Mouse (Mus musculus): ENCODE measurements around the gene Hist1h2bg.
A peak's percentile ranks its signal among the peaks of the same experiment; 100 is the strongest.

Gene Hist1h2bg

DNA sequence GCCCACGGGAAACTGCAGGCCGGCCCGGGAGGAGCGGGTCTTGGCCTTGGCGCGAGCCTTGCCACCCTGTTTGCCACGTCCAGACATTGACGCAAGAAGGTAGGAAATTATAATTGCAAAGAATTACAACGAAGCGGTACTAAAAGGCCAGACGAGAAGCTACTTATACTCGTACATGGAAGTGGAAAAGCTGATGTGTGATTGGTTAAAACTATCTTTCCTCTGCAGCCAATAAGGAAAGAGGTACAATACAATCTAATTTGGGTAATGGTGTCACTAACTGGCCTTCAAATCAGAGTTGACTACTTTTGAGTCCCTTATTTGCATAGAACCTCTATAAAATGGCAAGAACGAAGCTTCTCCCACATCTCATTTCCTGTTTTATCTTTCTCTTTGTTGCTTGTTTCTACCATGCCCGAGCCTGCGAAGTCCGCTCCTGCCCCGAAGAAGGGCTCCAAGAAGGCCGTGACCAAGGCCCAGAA lies at the start of gene Hist1h2bg, which contains the start of gene Hist1h2ae:
Gene Hist1h2bg (plus strand): TSS at position 375 of the 482 bp plus-strand sequence.
Gene Hist1h2ae (minus strand): TSS at position 199 of the 482 bp plus-strand sequence.
- no peak for DNase-seq (ENCODE audit: low read depth)

DNA sequence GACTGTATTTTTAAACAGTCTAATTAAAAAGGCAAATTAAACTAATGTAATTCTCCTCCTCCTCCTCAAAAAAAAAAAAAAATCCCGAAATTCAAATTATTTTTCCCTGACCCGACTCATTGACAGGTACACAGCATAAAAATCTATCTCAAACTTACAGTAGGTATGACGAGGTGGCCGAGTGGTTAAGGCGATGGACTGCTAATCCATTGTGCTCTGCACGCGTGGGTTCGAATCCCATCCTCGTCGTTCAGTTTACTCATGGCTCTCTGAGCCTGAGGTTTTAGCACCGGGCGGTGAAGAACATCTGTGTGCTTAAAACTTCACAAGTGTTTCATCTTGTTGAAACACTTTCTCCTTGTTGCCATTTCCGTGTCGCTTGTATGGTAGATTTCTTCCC lies 49.5 kb upstream of the Hist1h2bg start:
- no peak for DNase-seq (ENCODE audit: low read depth)

DNA sequence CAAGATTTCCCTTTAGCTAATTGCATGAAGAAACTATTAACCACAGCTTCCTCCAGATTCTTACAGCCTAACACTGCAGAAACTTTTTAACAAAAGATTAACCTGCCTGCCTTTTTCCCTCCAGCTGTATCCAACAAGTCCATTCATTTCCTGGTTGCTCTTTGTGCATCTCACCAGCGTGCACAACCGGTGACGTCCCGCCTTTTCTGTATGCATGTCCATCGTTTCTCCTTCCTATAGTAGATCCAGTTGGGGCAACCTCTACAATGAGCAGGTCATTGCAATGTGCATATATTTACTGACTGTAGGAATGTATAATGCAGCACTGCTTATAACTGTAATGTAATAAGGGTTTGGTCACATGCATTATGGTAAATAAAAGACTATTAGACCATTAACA lies 47.2 kb upstream of the Hist1h2bg start:
- no peak for DNase-seq (ENCODE audit: low read depth)

DNA sequence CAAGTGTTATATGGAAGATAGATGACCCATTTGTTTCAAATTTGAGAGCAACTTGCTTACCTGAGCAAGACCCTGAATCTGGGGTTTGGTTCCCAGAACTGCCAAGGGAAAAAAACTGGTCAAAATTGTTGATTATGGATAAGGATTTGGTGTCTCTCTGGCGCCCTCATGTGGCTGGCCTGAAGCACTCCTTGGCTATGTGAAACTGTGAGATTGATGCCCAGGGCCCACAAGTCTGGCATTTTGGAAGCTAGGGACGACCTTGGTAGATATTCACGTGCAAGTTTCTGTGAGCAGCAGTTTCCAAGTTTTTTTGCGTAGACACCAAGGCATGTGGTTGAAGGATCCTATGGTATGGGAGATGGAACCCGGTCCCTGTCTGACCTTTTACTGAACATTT lies 46.5 kb upstream of the Hist1h2bg start:
- no peak for DNase-seq (ENCODE audit: low read depth)

DNA sequence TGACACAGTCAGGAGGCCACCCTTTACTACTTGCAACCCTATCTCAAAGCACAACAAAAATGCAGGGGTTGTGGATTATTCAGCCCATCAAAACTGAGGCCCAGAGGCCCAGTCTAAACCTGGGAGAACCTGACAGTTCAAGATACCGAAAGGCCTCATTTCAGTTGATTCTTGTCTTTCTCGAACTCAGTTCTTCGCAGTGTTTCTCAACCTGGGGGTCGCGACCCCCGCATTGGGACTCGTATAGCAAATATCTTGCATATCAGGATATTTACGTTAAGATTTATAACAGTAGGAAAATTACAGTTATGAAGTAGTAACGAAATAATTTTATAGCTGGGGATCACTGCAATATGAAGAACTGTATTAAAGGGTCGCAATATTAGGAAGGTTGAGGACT lies 45.3 kb upstream of the Hist1h2bg start:
- DNase-seq (ENCODE audit: low read depth) = no peak

DNA sequence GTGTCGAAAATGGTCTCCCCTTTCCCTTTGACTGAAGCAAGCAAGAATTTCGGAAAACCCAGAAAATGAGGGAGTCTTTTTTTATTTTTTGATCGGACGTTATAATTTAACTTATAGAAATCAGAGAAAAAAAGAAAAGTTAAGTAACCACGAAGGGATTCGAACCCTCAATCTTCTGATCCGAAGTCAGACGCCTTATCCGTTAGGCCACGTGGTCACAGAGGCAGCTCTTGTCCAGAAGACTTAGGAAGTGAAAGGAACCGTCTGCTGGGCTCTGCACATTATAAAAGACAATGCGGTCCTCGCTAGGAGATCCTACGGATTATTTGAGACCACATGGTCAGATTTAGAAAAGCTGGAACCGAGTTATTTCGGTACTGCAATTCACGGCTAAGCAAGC lies 44.9 kb upstream of the Hist1h2bg start:
- DNase-seq (ENCODE audit: low read depth) = no peak

DNA sequence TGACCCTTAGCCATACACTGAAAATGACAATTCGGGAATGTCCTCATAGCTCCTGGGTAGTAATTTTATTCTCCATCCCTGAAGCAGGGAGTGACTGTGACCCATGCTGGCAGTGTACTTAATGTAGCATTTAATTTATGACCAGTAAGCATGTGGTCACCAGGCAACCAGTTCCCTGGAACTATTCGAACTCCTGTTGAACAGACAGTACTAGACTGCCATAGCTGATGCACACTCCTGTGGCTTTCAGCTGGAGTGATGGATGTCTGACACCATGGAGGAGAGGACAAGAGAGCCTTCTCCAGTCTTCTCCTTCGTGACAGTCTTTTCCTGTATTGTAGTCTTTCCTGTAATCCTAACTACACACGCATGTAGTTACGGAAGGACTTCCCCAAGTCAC lies 42.2 kb upstream of the Hist1h2bg start:
- DNase-seq (ENCODE audit: low read depth) = no peak

DNA sequence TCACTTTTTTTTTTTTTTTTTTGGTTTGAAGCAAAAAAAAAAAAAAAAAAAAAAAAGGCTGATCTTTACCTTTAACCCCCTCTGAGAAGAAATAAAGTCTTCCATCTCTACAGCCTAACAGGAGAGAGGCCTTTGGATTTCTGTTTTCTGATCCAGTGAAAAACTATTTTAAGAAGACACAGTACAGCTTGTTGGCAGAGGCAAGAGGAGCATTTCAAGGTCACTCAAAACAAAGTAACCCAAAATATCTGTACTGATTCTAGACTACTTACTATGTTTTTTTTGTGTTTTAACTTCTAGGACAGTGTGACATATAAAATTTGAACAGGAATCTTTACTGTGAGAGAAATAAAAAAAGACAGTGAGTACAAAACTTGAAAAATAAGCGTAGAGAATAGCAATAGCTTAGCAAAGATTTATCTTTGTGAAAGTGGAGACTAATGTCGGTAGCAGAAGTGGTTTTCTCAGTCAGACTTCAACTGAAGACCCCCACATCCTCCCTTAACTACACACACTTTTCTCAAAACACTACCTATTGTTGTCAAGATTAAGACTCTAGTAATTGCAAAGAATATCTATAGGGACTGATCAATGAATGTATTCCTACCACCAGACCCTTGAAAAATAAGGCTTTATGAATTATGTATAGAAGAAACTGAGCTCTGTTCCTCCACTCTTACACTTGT lies 41.6 kb upstream of the Hist1h2bg start:
- DNase-seq (ENCODE audit: low read depth) = no peak

DNA sequence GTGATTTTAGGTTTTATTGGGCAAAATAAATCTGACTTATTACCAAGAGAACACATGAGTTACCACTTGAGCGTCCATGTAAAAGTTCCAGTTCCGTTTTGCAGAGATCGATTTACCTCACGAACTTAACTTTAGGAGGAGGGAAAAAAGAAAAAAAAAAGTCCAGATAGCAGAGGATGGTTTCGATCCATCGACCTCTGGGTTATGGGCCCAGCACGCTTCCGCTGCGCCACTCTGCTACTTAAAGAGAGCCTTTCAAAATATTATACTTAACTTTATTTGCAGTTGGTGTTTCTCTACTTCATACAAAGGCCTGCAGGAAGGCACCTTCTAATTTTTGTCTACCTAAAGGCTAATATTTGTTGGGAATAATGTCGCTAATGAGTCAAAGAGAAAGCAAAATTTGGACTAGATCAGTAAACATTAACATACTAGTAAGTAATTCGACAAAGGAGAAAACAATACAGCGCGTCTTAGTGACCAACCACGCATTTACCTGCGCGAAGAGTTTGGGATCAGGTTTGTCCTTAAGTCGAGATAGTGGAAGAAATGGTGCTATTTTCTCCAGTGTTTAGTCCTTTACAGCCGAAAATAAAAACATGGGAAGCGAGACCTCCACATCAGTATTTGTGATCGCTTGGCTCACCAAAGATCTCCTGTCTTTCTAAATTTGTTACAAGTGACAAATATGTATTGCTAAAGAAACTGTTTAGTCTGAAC lies 40.9 kb upstream of the Hist1h2bg start:
- no peak for DNase-seq (ENCODE audit: low read depth)

DNA sequence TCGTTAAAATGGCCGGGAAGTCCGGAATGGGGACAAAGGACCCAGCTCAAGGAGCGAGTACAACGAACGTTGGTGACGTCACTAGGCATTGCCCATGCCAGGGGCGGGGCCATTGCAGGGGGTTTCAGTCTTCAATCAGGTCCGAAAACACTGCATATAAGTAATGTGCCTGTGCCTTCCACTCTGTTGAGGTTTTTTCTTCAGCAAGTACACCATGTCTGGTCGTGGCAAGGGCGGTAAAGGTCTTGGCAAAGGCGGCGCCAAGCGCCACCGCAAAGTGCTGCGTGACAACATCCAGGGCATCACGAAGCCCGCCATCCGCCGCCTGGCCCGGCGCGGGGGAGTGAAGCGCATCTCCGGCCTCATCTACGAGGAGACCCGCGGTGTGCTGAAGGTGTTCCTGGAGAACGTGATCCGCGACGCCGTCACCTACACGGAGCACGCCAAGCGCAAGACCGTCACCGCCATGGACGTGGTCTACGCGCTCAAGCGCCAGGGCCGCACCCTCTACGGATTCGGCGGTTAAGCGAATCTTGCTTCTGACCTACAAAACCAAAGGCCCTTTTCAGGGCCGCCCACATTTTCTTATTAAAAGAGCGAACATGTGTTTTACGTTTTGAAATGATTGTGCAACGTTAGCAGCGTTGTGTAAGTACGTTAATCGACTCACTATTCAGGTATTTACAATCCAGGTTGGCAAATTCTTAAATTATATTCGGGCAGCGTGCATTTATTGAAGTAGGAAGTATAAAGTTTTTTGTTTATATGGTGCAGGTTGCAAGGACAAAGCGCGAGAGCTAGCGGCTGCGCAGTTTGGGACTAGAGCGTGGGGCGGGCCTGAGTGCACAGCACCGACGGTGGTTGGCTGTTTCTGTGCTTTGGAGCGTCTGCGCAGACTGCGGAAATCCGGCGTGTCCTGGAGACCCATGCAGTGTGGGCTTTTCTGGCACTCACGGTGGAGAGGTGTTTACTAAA lies 40.0 kb upstream of the Hist1h2bg start, which contains the start of gene Hist1h4h:
Gene Hist1h4h (plus strand): TSS at position 150 of the 975 bp plus-strand sequence.
- DNase-seq (ENCODE audit: low read depth) = peak; percentile 92

DNA sequence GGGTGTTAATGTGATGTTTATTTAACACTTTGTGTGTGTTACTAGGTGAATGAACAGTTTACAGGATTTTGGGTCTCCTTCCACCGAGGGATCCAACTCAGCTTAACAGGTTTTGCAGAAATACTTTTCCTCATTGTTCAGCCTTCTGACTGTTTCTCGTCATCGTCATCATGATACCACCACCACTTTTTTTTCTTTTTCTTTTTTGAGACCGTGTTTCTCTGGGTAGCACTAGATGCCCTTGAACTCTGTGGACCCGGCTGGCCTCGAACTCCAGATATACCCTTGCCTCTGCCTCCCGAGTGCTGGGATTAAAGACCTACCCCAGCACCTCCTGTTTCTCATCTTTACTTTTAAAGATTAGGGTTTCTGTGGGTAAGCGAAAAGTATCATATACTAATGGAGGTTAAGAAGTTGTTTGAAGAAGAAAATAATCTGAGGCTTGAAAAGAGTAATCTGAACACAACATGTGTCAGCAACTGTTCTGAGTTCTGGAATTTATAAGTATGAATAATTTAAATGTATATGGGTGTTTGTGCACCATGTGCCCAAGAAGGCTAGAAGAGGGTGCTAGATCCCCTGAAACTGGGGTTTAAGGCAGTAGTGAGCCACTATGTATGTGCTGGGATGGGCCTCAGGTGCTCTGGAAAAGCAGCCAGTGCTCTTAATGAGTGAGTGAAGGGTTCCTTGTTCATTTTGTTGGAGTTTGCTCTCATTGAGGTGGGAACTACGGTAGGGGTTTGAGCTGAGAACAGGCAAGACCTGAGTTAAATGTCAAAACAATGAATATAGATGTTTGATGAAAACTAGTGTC lies 38.7 kb upstream of the Hist1h2bg start:
- no peak for DNase-seq (ENCODE audit: low read depth)

DNA sequence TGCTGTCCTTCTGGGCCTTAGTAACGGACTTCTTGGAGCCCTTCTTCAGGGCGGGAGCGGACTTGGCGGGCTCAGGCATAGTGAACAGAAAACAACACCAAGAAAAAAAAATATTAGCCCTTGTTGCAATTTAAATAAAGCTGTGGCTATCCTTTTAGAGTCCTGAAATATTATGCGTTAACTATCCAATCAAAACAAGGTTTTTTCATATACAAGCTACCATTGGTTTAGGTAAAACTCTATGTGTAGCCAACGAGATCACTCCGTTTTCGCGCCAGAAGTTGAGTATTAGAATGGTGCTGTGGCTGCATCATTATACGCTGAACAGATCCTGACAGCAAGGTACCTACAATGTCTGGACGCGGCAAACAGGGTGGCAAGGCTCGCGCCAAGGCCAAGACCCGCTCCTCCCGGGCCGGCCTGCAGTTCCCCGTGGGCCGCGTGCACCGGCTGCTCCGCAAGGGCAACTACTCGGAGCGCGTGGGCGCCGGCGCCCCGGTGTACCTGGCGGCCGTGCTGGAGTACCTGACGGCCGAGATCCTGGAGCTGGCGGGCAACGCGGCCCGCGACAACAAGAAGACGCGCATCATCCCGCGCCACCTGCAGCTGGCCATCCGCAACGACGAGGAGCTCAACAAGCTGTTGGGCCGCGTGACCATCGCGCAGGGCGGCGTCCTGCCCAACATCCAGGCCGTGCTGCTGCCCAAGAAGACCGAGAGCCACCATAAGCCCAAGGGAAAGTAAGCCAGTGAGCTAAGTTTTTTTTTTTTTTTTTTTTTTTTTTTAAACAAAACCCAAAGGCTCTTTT lies 37.4 kb upstream of the Hist1h2bg start, which contains the start of gene Hist1h2af:
Gene Hist1h2af (plus strand): TSS at position 347 of the 808 bp plus-strand sequence.
- DNase-seq (ENCODE audit: low read depth) = peak; percentile 89

DNA sequence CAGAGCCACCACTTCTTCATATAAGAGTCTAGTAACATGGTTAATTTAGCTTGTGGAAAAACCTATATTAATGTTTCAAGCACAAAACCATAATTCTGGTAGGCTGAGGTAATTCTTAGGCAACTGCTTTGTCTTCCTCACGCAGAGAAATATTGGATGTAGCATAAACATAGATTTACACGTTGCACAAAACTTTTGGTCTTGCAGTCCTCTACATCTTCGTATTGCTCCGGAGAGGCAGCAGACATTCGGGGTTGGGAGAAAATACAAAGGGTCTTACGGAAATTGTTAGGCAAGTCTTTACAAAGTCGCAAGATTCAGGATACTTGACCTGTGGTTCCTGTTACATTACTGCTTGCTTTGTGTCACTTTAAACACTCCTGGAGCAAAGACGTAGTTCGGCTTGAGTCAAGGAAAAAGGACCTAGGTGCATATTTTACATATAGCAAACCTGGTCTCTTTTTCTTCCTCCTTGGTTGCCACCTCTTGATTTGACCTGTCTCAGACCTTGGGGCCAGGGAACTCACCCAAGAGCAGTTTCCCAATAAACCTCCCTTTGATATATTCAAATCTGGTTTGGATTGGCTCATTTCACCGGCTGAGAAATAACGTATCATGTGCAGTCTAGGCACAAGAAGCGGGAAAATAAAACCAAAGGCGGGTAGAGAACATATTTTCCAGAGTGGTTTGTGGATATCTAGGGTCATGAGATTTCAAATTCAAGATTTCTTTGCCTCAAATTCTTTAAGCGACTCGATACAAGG lies 36.6 kb upstream of the Hist1h2bg start:
- DNase-seq (ENCODE audit: low read depth) = no peak

DNA sequence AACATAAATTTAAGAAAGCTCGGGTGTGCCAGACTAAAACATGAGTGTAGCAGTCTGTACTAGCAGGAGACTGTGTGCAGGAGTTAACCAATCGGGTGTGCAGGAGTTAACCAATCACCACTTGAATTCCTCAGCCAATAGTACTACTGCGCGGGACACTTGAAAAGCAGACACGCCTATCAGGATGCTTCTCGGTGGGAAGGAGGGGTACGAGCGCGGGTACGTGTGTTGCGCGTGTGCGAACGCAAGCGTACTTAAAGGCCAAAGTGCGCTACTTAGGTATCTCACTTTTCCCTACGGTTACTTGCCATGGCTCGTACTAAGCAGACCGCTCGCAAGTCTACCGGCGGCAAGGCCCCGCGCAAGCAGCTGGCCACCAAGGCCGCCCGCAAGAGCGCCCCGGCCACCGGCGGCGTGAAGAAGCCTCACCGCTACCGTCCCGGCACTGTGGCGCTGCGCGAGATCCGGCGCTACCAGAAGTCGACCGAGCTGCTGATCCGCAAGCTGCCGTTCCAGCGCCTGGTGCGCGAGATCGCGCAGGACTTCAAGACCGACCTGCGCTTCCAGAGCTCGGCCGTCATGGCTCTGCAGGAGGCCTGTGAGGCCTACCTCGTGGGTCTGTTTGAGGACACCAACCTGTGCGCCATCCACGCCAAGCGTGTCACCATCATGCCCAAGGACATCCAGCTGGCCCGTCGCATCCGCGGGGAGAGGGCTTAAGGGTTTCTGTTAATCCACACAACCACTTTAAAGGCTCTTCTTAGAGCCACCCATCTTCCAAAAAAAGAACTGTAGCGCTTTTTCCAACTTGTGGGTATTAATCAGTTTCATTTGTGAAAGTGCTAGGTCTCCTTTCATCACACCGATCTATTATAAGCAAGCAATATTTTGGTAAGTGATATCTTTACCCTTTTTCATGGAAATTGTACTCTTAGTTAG lies 35.8 kb upstream of the Hist1h2bg start, which contains the start of gene Hist1h3g:
Gene Hist1h3g (plus strand): TSS at position 286 of the 939 bp plus-strand sequence.
- DNase-seq (ENCODE audit: low read depth) = peak; percentile 94

DNA sequence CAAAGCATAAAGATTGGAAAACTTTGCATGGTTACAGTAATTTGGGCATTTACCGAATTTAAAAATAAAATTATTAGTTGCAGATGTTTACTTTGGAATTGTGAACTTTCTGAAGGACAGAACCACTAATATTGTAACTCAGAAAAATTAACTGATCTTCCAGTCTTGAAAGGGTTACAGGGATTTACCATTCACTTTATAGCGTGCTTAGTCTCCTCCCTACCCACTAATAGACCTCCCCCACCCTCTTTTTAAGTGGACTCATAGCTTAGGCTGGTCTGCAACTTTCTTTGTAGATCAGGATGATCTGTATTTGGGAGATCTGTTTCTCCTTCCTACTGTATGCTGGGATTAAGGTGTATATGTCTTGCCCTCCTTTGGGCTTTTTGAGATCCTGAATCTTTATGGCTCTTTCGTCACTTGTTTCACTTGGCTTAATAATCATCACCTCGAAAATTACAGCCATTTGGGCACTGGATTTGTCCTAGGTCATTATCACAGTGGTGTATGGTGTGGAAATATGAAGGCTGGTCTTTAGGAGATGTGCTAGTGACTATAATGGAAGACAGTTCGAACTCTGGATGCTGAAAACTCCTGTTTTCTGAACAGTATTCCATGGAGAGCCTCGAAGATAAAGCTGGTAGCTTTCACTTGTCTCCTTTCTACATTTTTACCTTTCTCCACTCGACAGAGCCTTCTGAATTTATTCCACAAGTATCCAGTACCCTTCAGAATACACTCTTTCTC lies 34.9 kb upstream of the Hist1h2bg start:
- DNase-seq (ENCODE audit: low read depth) = no peak

DNA sequence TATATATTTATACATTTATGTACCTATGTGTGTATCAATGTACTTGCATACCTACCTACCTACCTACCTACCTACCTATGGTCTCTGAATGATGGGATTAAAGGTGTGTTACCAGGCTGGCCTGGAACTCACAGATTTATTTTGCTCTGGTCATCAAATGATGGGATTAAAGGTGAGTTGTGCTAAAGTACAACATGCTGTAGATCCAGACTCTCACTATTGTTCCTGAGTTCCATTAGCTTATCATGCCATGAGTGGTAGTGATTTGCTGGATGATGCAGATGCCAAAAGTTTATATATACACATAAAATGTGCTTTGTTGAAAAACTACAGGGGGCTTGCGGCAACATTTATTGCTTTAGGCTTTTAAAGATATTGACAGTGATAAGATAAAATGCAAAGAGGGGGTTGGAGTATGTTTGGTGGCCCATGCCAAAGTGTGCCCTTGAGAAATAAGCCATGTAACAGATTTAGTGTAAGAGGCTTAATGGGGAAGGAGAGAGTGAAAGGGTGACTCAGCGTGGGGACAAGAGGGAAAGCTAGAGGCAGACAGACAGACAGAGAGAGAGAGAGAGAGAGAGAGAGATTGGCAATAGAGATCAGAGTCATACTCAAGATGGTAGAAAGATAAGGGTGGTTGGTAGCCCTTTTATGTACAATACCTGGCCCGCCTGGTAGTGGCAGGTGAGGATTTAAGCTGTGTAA lies 34.0 kb upstream of the Hist1h2bg start:
- no peak for DNase-seq (ENCODE audit: low read depth)

DNA sequence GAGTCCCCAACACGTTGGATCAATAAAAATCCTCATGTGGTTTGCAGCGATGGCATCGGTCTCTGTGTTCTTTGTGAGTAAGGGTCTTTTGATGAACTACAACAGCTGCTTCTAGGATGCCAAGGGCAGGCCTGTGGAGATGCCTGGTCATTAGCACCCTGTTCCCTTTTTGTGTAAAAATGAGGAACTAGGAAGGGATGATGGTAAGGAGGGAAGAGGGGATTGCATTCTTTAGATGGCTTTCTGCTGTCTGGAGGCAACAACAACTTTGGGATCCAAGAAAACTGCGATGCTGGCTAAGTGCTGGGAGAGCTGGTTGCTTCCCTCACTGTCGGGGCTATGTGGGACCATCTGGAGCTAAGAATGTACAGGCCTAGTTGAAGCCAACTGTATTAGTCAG lies 32.9 kb upstream of the Hist1h2bg start:
- no peak for DNase-seq (ENCODE audit: low read depth)

Measured in c-Kit-positive CD71-positive TER-119-negative erythroid progenitor cells, embryonic 14.5 days (primary cell).